Mouse (Mus musculus) 416B (cell line): ENCODE measurements around the gene Il4i1.
A peak's percentile ranks its signal among the peaks of the same experiment; 100 is the strongest.

ENCODE experiments used
- DNase-seq: peaks from one replicate; pipeline ENCODE4 v3.0.0; 2011; ENCODE audit warnings: low read depth

The Il4i1 gene

DNA sequence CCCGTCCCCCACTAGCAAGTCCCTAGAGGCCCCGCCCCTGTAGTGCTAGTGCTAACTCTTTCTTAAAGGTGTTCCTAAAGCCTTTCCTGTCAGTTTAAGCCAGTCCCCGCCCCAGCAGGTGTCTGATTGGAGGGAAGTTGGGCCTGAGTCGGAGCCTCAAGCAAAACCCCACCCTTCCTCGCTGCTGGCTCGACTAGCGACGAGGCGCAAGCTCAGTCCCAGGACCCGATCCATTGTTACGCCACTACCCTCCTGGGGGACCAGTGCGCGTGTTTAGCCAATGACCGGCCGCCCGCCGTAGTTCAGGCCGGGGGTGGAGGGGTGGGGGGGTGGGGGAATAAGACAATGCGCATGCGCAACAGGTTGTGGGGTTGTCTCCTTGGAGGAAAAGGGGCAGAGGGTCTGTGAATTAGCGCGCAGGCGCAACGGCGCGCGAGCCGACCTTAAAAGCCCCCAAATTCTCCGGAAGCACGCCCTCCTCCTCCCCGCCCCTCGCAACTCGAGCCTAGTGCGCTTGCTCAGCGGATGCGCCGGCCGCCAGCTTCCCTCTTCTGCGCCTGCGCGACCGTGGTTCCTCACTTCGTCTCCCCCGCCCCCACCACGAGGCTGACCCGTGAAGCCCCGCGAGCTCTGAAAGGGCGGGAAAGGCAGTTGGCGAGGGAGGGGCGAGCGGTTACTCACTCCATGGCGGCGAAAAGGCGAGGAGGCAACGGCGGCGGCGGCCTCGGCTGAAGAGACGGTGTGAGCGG is at the start of gene Il4i1, which contains the start of gene Nup62:
Gene Il4i1 (plus strand): TSS at position 667 of the 749 bp plus-strand sequence.
Gene Nup62 (plus strand): TSS at position 368 of the 749 bp plus-strand sequence.
- peak; percentile 100 for DNase-seq

DNA sequence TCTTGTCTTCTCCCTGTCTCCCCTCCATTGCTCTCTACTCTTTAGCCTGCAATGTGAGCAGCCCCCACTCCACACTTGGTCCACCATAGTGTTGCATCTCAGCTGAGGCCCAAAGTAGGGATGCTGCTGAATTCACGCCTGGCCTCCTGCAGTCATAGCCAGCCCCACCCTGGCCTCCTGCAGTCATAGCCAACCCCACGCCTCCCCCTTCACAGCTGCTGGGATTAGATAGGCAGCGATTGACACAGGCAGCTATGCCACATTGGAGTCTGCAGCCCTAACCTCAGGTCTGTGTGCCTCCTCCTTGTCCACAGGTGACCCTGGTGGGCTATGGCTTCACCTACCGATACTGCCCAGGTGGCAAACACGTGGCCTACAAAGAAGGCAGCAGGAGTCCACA is 48.1 kb upstream of the Il4i1 start:
- no peak for DNase-seq

- peak; percentile 67 for DNase-seq
These were observed 46.1 kb upstream of the Il4i1 start for GRCm38 (mm10) chr7:44770046-44770578.

DNA sequence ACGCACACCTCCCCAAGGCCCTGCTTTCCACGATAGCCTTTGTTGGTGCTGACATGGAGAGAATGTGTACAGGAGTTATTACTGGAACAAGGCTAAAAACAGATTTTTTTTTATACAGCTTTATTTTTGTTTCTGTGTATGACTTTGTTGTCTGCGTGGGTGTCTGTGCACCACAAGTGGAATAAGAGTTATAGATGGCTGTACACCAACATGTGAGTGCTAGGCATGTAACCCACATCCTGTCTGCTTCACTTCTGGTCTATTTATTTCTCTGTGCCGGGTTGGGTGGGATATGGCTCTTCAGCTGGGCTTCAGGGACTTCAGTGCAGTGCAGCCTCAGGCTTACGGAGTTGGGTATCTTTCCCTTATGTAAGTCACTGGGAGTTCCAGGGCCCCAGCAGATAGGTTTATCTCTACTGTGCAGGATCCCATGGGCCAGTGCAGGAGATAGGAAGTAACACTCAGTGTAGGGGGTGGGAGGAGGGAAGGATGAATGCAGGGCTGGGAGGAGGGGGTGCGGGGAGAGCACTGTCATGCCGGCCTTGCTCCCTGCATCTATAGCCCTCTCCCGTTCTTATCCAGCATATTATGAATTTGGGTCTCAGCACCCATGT is 43.5 kb upstream of the Il4i1 start:
- no peak for DNase-seq

DNA sequence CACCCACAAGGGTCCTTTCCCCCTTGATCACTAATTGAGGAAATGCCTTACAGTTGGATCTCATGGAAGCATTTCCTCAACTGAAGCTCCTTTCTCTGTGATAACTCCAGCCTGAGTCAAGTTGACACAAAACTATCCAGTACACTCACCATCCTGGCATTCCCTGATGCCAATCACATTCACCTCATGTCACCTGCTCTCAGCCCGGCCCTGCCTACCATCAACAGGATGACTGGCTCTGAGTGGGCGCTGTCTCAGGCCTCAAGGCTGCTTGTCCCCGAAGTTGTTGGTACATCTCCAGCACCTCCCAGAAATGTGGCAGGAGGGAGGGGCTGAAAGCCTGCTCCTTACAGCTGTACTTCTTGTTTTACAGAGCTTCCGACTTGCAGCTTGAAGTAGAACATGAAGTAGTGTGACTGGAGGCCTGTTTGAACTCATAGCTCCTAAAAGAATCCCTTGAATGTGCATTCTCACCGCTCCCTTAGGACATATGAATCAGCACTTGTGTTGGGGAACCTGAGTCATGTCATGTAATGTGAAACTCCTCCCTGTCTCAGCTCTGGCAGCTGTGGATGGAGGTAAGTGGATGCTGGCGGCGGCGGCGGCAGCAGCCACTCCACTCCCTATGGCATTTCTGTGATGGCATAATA is 39.2 kb upstream of the Il4i1 start:
- DNase-seq = peak; percentile 17

DNA sequence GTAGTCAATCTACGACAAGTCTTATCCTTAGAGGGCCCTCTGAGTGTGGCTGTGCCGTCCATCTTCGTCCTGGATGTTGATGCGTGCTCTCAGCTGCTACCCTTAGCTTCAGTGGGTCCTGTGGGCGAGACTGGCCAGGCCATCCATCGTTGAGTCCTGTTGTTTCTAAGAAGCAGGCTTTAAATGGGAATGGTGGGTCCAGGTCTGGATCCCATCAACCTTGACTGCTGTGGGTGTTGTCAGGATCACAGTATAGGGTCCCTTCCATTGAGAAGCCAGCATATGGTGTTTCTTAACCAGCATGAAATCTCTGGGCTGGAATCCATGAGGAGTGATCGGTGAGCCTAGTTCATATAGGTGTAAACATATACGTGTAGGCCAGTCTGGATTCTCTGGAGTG is 36.1 kb upstream of the Il4i1 start:
- no peak for DNase-seq

GRCm38 (mm10) chr7:44789531-44789930 is 26.7 kb upstream of the Il4i1 start:
- DNase-seq = no peak

- no peak for DNase-seq
These were observed 26.1 kb upstream of the Il4i1 start for GRCm38 (mm10) chr7:44790066-44790465.

- DNase-seq = peak; percentile 26
These were observed 23.4 kb upstream of the Il4i1 start for GRCm38 (mm10) chr7:44792781-44793180.

DNA sequence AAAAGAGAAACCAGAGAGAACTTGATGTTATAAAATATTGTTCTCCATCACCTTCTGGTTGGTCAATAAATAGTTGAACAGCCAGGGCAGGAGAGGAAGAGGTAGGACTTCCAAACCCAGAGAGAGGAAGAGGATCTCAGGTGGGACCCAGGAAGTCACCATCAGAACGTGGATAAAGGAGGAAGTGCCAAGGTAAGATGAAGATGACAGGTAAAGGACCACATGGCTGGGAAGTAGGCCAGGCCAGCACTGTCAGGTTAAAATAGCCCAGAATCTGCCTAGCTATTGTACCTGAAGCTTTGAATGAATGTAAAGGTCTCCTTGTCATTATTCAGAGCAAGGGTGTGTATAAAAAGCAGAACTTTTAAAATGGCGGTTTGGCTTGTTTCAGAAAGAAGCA is 7.3 kb upstream of the Il4i1 start:
- DNase-seq = no peak

GRCm38 (mm10) chr7:44809466-44809865 is 6.7 kb upstream of the Il4i1 start:
- DNase-seq = no peak

GRCm38 (mm10) chr7:44810365-44810764 is 5.8 kb upstream of the Il4i1 start:
- no peak for DNase-seq

DNA sequence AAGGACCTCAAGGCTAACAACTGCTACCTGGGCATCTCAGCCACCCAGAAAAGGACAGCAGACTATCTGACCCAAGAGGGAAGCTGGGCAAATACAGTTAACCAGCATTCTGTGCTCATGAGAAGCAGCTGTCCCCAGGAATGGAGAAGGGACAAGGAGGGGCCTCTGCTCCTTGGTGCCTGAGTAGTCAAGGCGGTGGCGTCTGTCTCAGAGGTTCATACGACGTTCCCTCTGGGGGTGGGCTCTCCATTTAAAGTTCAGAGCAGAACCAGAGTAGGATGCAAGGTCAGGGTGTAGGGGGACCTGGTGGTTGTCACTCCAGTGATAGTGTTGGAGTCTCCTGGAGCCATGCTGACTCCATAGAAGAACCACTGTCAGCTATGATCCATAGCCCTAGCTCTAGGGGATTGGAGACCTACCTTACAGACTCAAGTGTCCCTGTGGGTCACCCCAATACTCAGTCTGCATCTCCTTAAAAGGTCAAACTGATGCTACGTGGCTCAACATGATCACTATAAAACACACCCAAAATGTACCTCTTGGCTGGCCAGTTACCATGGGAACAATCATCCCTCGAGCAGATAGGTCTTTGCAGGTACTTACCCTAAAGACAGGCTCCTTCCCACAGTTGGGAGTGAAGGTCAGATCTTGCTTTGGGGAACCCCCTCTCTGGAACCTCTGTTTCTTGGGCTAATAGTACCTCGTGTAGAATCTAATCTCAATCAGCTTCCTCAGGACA is 5.2 kb upstream of the Il4i1 start:
- DNase-seq = no peak

- DNase-seq = no peak
These were observed 3.4 kb upstream of the Il4i1 start for GRCm38 (mm10) chr7:44812651-44813325.

DNA sequence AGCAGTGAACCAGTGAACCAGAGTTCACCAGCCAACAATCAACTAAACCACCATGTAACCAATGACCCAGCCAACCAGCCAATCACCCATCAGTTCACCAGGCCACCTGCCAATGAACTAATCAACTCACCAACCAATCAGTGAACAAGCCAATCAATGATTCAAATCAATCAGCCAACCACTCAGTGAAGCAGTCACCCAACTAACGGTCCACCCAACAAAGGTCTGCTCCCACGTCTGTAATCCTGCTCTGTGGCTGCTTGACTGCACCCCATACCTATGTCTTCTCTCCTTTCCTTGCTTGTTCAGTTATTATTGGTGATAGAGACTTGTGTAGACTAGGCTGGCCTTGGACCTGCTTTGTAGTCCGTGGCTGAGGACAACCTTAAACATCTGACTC is 2.2 kb upstream of the Il4i1 start:
- DNase-seq = no peak

- no peak for DNase-seq
These were observed 1.8 kb upstream of the Il4i1 start for GRCm38 (mm10) chr7:44814423-44814822.

- DNase-seq = no peak
These were observed 1.1 kb upstream of the Il4i1 start for GRCm38 (mm10) chr7:44814952-44815553.

DNA sequence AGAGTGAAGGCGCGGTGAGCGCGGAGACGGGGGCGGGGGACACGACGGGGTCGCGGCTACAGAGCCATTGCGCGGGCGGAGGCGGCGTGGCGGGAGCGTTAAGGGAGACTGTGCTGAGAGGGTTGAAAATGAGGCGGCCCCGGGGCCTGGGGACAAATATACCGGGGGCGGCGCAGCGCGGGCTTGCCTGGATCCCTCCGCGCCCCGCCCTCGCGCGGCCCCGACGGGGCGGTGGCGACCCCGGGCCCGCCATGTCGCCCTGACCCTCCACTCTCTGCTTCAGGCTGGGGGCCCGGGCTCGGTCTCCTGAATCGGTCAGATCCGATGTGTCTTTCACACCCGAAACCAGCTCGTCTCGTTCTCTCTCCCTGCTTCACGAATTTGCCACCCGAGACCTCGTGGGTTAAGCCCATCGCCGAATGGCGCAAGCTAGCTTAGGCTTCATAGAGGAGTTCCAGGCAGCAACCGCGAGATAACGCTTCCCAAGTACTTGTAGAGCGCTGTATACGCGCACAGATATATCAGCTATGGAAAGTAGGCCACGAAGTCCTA is 359 bp downstream of the Il4i1 start, which contains the start of gene Atf5:
Gene Atf5 (minus strand): TSS at position 189 of the 552 bp plus-strand sequence.
- DNase-seq = peak; percentile 70

GRCm38 (mm10) chr7:44817441-44817840 is 1.3 kb downstream of the Il4i1 start:
- no peak for DNase-seq

DNA sequence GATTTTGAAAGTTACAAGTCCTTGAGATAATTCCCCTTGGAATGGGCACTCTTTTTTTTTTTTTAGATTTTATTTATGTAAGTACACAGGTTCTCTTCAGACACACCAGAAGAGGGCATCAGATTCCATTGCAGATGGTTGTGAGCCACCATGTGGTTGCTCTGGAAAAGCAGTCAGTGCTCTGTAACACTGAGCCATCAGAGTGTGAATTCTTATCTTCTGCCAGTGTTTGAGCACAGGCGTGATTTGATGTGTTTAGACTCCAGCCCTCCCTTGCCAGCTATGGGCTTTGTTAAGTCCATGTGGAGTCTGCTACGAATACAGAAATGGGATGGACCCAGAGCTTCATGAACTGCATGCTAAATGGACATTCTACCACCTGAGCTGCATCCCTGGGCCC is 2.0 kb downstream of the Il4i1 start:
- peak; percentile 54 for DNase-seq

DNA sequence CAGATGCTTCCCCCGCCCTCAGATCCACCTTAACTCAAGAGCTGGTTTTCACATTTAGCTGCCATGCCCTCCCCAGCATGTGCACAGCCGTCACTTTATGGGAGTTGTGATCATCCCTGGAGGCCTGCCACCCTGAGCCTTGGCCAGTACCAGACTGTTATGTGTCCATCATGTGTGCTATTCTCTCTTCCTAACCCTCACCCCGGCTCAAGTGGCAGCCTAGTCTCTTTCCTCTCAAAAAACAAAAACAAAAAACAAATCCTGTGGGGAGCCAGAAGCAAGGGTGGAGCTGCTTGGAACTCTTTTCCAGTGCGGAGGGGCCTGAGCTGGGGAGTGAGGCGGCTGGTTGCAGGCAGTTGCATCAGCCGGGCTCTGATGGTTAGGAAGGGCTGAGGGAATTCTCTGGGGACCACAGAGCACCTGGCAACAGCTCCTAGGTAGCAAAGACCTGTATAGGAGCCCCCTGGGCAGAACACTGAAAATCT is 2.6 kb downstream of the Il4i1 start:
- DNase-seq = peak; percentile 73
